Mouse (Mus musculus): ENCODE data around the gene Cacng8. TPM values are rescaled to one million over a fixed set of nuclear protein-coding genes. Genes with fewer than 3 reads are reported as not detected.
A peak's percentile ranks its signal among the peaks of the same experiment; 100 is the strongest.

The Cacng8 gene
- polyA plus RNA-seq, 1 experiment from 2014 or later: 5.1 TPM

GRCm38 (mm10) chr7:3360678-3361077, 29.8 kb upstream of the Cacng8 start:
- H3K4me1 ChIP-seq (replicated peaks; ENCODE audit: control insufficient read depth, insufficient read depth, low read length): 0 out of 2 replicates have a peak, but pooled peaks cover under 1% of the 10 kb centered on the region
- no peak overlapping the region for H3K4me2 ChIP-seq (replicated peaks; ENCODE audit: low read depth, low read length)
- H3K9me3 ChIP-seq (ENCODE audit: control insufficient read depth, low read length): no peaks in the 10 kb centered on the region
- H3K36me3 ChIP-seq (ENCODE audit: control insufficient read depth, insufficient read depth, low read length): 0 out of 2 replicates have a peak, but pooled peaks cover 4% of the 10 kb centered on the region
- 100% methylated on average over 1 of the region's 1 CpGs for WGBS
- no peak for DNase-seq (ENCODE audit: low spot score)
- H3K9ac ChIP-seq (ENCODE audit: low read depth, low read length): no peak overlapping the region
- no peak overlapping the region for H3K27ac ChIP-seq (ENCODE audit: low read depth, low read length)
- ATAC-seq (ENCODE audit: low FRiP score): no peak
- no peak overlapping the region for H3K4me3 ChIP-seq (ENCODE audit: low read depth, low read length)
- no peaks in the 10 kb centered on the region; the same call in 1 of the 2 replicates for H3K27me3 ChIP-seq (ENCODE audit: control insufficient read depth, insufficient read depth, low read length)

GRCm38 (mm10) chr7:3365547-3366279, 24.8 kb upstream of the Cacng8 start:
- H3K9me3 ChIP-seq (ENCODE audit: control insufficient read depth, low read length): no peaks in the 10 kb centered on the region
- peaks cover 6% of the 10 kb centered on the region; the same call in 1 of the 2 replicates for H3K27me3 ChIP-seq (ENCODE audit: control insufficient read depth, insufficient read depth, low read length)
- ATAC-seq (ENCODE audit: low FRiP score): no peak
- no peak for DNase-seq (ENCODE audit: low spot score)
- WGBS: 37% methylated on average over 11 of the region's 11 CpGs
- no peak overlapping the region for H3K27ac ChIP-seq (ENCODE audit: low read depth, low read length)
- 0 out of 2 replicates have a peak, but pooled peaks cover 4% of the 10 kb centered on the region for H3K4me1 ChIP-seq (replicated peaks; ENCODE audit: control insufficient read depth, insufficient read depth, low read length)
- H3K4me2 ChIP-seq (replicated peaks; ENCODE audit: low read depth, low read length): no peak overlapping the region
- no peak overlapping the region for H3K4me3 ChIP-seq (ENCODE audit: low read depth, low read length)
- H3K36me3 ChIP-seq (ENCODE audit: control insufficient read depth, insufficient read depth, low read length): no peaks in the 10 kb centered on the region
- no peak overlapping the region for H3K9ac ChIP-seq (ENCODE audit: low read depth, low read length)

GRCm38 (mm10) chr7:3366705-3367516, 23.6 kb upstream of the Cacng8 start:
- 16% methylated on average over 42 of the region's 42 CpGs for WGBS
- Histone ChIP-seq H3K27ac (ENCODE audit: low read depth, low read length) (no peak overlapping the region), H3K4me3 (ENCODE audit: low read depth, low read length) (no peak overlapping the region), H3K9me3 (ENCODE audit: control insufficient read depth, low read length) (no peaks in the 10 kb centered on the region), H3K4me1 (replicated peaks; ENCODE audit: control insufficient read depth, insufficient read depth, low read length) (0 out of 2 replicates have a peak, but pooled peaks cover 4% of the 10 kb centered on the region), H3K4me2 (replicated peaks; ENCODE audit: low read depth, low read length) (no peak overlapping the region), H3K36me3 (ENCODE audit: control insufficient read depth, insufficient read depth, low read length) (no peaks in the 10 kb centered on the region), H3K9ac (ENCODE audit: low read depth, low read length) (no peak overlapping the region), H3K27me3 (ENCODE audit: control insufficient read depth, insufficient read depth, low read length) (peaks cover 6% of the 10 kb centered on the region; the same call in 1 of the 2 replicates)
- peak; percentile 45; the same call in 1 of the 2 replicates for ATAC-seq (ENCODE audit: low FRiP score)
- peak; percentile 25 for DNase-seq (ENCODE audit: low spot score)

- Histone ChIP-seq H3K4me2 (replicated peaks; ENCODE audit: low read depth, low read length) (no peak overlapping the region), H3K4me3 (ENCODE audit: low read depth, low read length) (no peak overlapping the region), H3K27ac (ENCODE audit: low read depth, low read length) (no peak overlapping the region), H3K9ac (ENCODE audit: low read depth, low read length) (no peak overlapping the region), H3K36me3 (ENCODE audit: control insufficient read depth, insufficient read depth, low read length) (no peaks in the 10 kb centered on the region), H3K27me3 (ENCODE audit: control insufficient read depth, insufficient read depth, low read length) (peaks cover 6% of the 10 kb centered on the region; the same call in 1 of the 2 replicates), H3K9me3 (ENCODE audit: control insufficient read depth, low read length) (no peaks in the 10 kb centered on the region), H3K4me1 (replicated peaks; ENCODE audit: control insufficient read depth, insufficient read depth, low read length) (0 out of 2 replicates have a peak, but pooled peaks cover 4% of the 10 kb centered on the region)
- 7% methylated on average over 11 of the region's 11 CpGs for WGBS
- DNase-seq (ENCODE audit: low spot score) (no peak), ATAC-seq (ENCODE audit: low FRiP score) (peak; percentile 44; the same call in 1 of the 2 replicates)
These were observed 22.9 kb upstream of the Cacng8 start for GRCm38 (mm10) chr7:3367569-3367968.

- ATAC-seq (ENCODE audit: low FRiP score): no peak
- no peak overlapping the region for H3K9ac ChIP-seq (ENCODE audit: low read depth, low read length)
- H3K36me3 ChIP-seq (ENCODE audit: control insufficient read depth, insufficient read depth, low read length): no peaks in the 10 kb centered on the region
- DNase-seq (ENCODE audit: low spot score): peak; percentile 18
- no peak overlapping the region for H3K4me3 ChIP-seq (ENCODE audit: low read depth, low read length)
- H3K27ac ChIP-seq (ENCODE audit: low read depth, low read length): no peak overlapping the region
- peaks cover 6% of the 10 kb centered on the region; the same call in 1 of the 2 replicates for H3K27me3 ChIP-seq (ENCODE audit: control insufficient read depth, insufficient read depth, low read length)
- H3K4me2 ChIP-seq (replicated peaks; ENCODE audit: low read depth, low read length): no peak overlapping the region
- no peaks in the 10 kb centered on the region for H3K9me3 ChIP-seq (ENCODE audit: control insufficient read depth, low read length)
- 32% methylated on average over 12 of the region's 12 CpGs for WGBS
- 0 out of 2 replicates have a peak, but pooled peaks cover 4% of the 10 kb centered on the region for H3K4me1 ChIP-seq (replicated peaks; ENCODE audit: control insufficient read depth, insufficient read depth, low read length)
These were observed 22.2 kb upstream of the Cacng8 start for GRCm38 (mm10) chr7:3368311-3368710.

GRCm38 (mm10) chr7:3369189-3369588, 21.3 kb upstream of the Cacng8 start:
- 85% methylated on average over 6 of the region's 6 CpGs for WGBS
- Histone ChIP-seq H3K27me3 (ENCODE audit: control insufficient read depth, insufficient read depth, low read length) (peaks cover 6% of the 10 kb centered on the region; the same call in 1 of the 2 replicates), H3K36me3 (ENCODE audit: control insufficient read depth, insufficient read depth, low read length) (no peaks in the 10 kb centered on the region), H3K27ac (ENCODE audit: low read depth, low read length) (no peak overlapping the region), H3K4me1 (replicated peaks; ENCODE audit: control insufficient read depth, insufficient read depth, low read length) (0 out of 2 replicates have a peak, but pooled peaks cover 4% of the 10 kb centered on the region), H3K9ac (ENCODE audit: low read depth, low read length) (no peak overlapping the region), H3K4me2 (replicated peaks; ENCODE audit: low read depth, low read length) (no peak overlapping the region), H3K9me3 (ENCODE audit: control insufficient read depth, low read length) (no peaks in the 10 kb centered on the region), H3K4me3 (ENCODE audit: low read depth, low read length) (no peak overlapping the region)
- no peak for ATAC-seq (ENCODE audit: low FRiP score)
- no peak for DNase-seq (ENCODE audit: low spot score)

- Histone ChIP-seq H3K9me3 (ENCODE audit: control insufficient read depth, low read length) (no peaks in the 10 kb centered on the region), H3K4me1 (replicated peaks; ENCODE audit: control insufficient read depth, insufficient read depth, low read length) (0 out of 2 replicates have a peak, but pooled peaks cover 4% of the 10 kb centered on the region), H3K4me2 (replicated peaks; ENCODE audit: low read depth, low read length) (no peak overlapping the region), H3K27me3 (ENCODE audit: control insufficient read depth, insufficient read depth, low read length) (peaks cover 6% of the 10 kb centered on the region; the same call in 1 of the 2 replicates), H3K36me3 (ENCODE audit: control insufficient read depth, insufficient read depth, low read length) (no peaks in the 10 kb centered on the region), H3K27ac (ENCODE audit: low read depth, low read length) (no peak overlapping the region), H3K4me3 (ENCODE audit: low read depth, low read length) (no peak overlapping the region), H3K9ac (ENCODE audit: low read depth, low read length) (no peak overlapping the region)
- DNase-seq (ENCODE audit: low spot score): no peak
- ATAC-seq (ENCODE audit: low FRiP score): no peak
- 57% methylated on average over 4 of the region's 4 CpGs for WGBS
These were observed 20.1 kb upstream of the Cacng8 start for GRCm38 (mm10) chr7:3370407-3370806.

- Histone ChIP-seq H3K27me3 (ENCODE audit: control insufficient read depth, insufficient read depth, low read length) (0 out of 2 replicates have a peak, but pooled peaks cover 2% of the 10 kb centered on the region), H3K27ac (ENCODE audit: low read depth, low read length) (no peak overlapping the region), H3K4me1 (replicated peaks; ENCODE audit: control insufficient read depth, insufficient read depth, low read length) (0 out of 2 replicates have a peak, but pooled peaks cover 2% of the 10 kb centered on the region), H3K4me3 (ENCODE audit: low read depth, low read length) (no peak overlapping the region), H3K36me3 (ENCODE audit: control insufficient read depth, insufficient read depth, low read length) (no peaks in the 10 kb centered on the region), H3K9me3 (ENCODE audit: control insufficient read depth, low read length) (no peaks in the 10 kb centered on the region), H3K9ac (ENCODE audit: low read depth, low read length) (no peak overlapping the region), H3K4me2 (replicated peaks; ENCODE audit: low read depth, low read length) (no peak overlapping the region)
- ATAC-seq (ENCODE audit: low FRiP score) (no peak), DNase-seq (ENCODE audit: low spot score) (no peak)
- WGBS: 69% methylated on average over 2 of the region's 2 CpGs
These were observed 18.1 kb upstream of the Cacng8 start for GRCm38 (mm10) chr7:3372376-3372775.
